ENCODE assay signal across 18 mouse cellular contexts in genomic region chr2:105736166-105736565, GRCm38 (mm10).
DNase-seq lines count a peak whose midpoint lies in the region; ATAC-seq lines count a peak whose summit lies in the region.
"Had no signal": no experiment of that assay in that cellular context is flagged by ENCODE, and none has a peak within 500 bp of the region (broad histone marks: within the 10 kb centered on the region; RNA-seq: fewer than 3 reads in every experiment).

No protein-coding gene starts in this region.

- H3K9me3 ChIP-seq in forebrain, embryonic 14.5 days (replicated peaks; ENCODE audit: control insufficient read depth, low read length): no peaks in the 10 kb centered on the region
- no peaks in the 10 kb centered on the region for H3K9me3 ChIP-seq in forebrain, embryonic 15.5 days
- H3K9me3 ChIP-seq: embryonic facial prominence, embryonic 10.5 days; embryonic facial prominence, embryonic 12.5 days; forebrain, embryonic 13.5 days had no signal

- no peaks in the 10 kb centered on the region for H3K27me3 ChIP-seq in forebrain, embryonic 14.5 days (replicated peaks; ENCODE audit: control insufficient read depth, insufficient read depth, low read length)
- H3K27me3 ChIP-seq in forebrain, embryonic 15.5 days: no peaks in the 10 kb centered on the region
- H3K27me3 ChIP-seq: embryonic facial prominence, embryonic 12.5 days; forebrain, embryonic 13.5 days; Patski had no signal

- H3K27ac ChIP-seq in forebrain, embryonic 14.5 days (ENCODE audit: low read depth, low read length): no peak overlapping the region
- H3K27ac ChIP-seq in forebrain, embryonic 15.5 days (replicated peaks): no peak overlapping the region
- H3K27ac ChIP-seq: embryonic facial prominence, embryonic 10.5 days; embryonic facial prominence, embryonic 12.5 days; forebrain, embryonic 13.5 days had no signal

- no peaks in the 10 kb centered on the region for H3K36me3 ChIP-seq in forebrain, embryonic 14.5 days (ENCODE audit: control insufficient read depth, insufficient read depth, low read length)
- no peaks in the 10 kb centered on the region for H3K36me3 ChIP-seq in forebrain, embryonic 15.5 days
- H3K36me3 ChIP-seq: embryonic facial prominence, embryonic 10.5 days; embryonic facial prominence, embryonic 12.5 days had no signal

- peak; percentile 42 for DNase-seq in forebrain, embryonic 14.5 days (ENCODE audit: low spot score)
- DNase-seq in brain, adult 2 months (ENCODE audit: low read depth, low spot score): peak; percentile 43
- DNase-seq in retina, postnatal 1 day: peak; percentile 70
- no peak for DNase-seq in c-Kit-positive CD71-positive TER-119-positive erythroid progenitor cells, embryonic 14.5 days (ENCODE audit: low spot score)
- DNase-seq: adrenal gland, adult 8-10 months; adrenal gland, postnatal 14 days; adrenal gland, postnatal 36 days; cerebellum, adult 11-12 months; cerebellum, postnatal 10 days; cerebellum, postnatal 25 days; forebrain, postnatal 0 days had no signal

- no peak overlapping the region for H3K4me3 ChIP-seq in forebrain, embryonic 14.5 days (ENCODE audit: low read depth, low read length)
- H3K4me3 ChIP-seq in forebrain, embryonic 15.5 days: no peak overlapping the region
- H3K4me3 ChIP-seq: embryonic facial prominence, embryonic 10.5 days; embryonic facial prominence, embryonic 12.5 days; forebrain, embryonic 13.5 days had no signal

- ATAC-seq in forebrain, embryonic 14.5 days: no peak
- ATAC-seq in forebrain, embryonic 15.5 days (replicated peaks): no peak
- no peak for ATAC-seq in frontal cortex, adult (ENCODE audit: low TSS enrichment)
- ATAC-seq: activated CD4-positive, CD25-positive, alpha-beta regulatory T cell, adult 4 months; forebrain, embryonic 13.5 days; forebrain, postnatal 0 days; Patski had no signal

- H3K4me2 ChIP-seq in forebrain, embryonic 14.5 days (ENCODE audit: low read length): no peak overlapping the region
- H3K4me2 ChIP-seq in forebrain, embryonic 15.5 days (replicated peaks): no peak overlapping the region
- H3K4me2 ChIP-seq: embryonic facial prominence, embryonic 12.5 days; forebrain, embryonic 13.5 days had no signal

- H3K9ac ChIP-seq in forebrain, embryonic 14.5 days (ENCODE audit: low read length): no peak overlapping the region
- no peak overlapping the region for H3K9ac ChIP-seq in forebrain, embryonic 15.5 days (replicated peaks)
- H3K9ac ChIP-seq: embryonic facial prominence, embryonic 12.5 days; forebrain, embryonic 13.5 days; forebrain, postnatal 0 days had no signal

- H3K4me1 ChIP-seq in forebrain, embryonic 14.5 days (ENCODE audit: control insufficient read depth, insufficient read depth, low read length): no peaks in the 10 kb centered on the region
- no peaks in the 10 kb centered on the region for H3K4me1 ChIP-seq in forebrain, embryonic 15.5 days
- H3K4me1 ChIP-seq: embryonic facial prominence, embryonic 10.5 days; embryonic facial prominence, embryonic 12.5 days had no signal
